Mouse (Mus musculus) right cerebral cortex, adult 2 months (tissue): Measurements from ENCODE around the gene Tmpo.
"Not testable (repeated sequence)": the region's sequence is repeated elsewhere in the genome, so short reads cannot be mapped to it uniquely, and the experiment has no call there.

Experiments
- DNase-seq, 2 experiments: peaks; one replicate each; pipeline ENCODE4 v3.0.0; 2021 to 2022; ENCODE audit warnings: low spot score in 2 of 2

Gene Tmpo

GRCm38 (mm10) chr10:91185721-91186120 lies 4.6 kb upstream of the Tmpo start:
- no peak for DNase-seq

GRCm38 (mm10) chr10:91184893-91185292 lies 3.8 kb upstream of the Tmpo start:
- DNase-seq, result not testable (repeated sequence)

DNA sequence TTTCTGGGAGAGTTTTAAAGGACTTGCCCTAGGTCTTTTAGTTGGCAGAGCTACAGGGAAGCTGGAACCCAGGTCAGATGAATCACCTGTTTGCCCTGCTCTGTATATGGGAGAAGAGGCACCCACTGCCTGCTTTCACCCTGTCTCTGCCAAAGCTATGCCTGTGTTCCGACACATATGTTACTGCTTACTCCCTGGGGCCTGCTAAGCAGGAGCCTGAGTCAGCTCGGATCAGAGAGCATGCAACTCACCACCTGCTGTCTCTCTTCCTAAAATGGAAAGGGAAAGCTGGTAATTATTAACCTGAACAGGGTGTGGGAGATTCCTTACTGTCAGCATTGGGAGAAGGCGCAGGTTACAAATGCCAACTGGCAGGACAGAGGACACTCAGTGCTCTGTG lies 2.2 kb upstream of the Tmpo start:
- DNase-seq, result peak in 1 of 2 experiments; percentile 26

GRCm38 (mm10) chr10:91182291-91182990 lies 1.3 kb upstream of the Tmpo start:
- peak in 1 of 2 experiments; percentile 53 for DNase-seq

DNA sequence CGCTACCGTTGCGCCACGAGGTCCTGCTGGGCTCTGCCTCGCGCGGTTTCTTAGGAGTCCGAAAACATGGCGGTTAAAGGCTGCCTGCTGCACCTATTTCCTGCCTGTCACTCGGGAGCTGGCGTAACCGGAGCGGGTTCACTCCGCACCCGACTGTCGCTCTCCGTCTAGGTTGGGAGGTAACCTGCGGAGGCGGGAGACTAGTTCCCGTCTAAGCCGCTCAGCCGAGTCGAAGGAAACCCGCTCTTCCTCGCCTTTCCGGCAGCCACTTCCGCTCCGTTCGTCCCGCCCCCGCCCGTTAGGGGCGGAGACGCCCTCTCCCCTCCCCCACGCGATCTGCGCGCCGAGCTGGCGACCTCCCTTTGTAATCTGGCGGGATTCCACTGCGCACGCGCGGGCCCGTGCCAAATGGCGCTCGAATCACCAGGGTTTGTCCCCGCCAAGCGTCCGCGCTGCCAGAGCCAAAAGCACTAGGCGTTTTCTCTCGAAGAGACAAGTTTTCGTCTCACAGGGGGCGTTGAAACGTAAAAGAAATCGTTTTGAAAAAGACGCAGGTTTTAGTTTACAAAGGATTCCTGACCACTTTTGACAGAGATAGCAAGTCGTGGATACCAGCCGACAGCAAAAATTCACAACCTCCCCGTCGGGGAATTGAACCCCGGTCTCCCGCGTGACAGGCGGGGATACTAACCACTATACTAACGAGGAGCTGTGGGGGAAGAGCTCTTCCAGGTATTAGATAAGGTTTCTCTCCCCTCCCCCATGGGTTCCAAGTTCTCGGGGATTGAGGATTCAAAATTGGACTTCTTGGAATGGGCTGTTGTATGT lies 560 bp upstream of the Tmpo start:
- peak; percentile 97 to 99 for DNase-seq

- no peak for DNase-seq
Observed at GRCm38 (mm10) chr10:91180301-91180700, 814 bp downstream of the Tmpo start.

GRCm38 (mm10) chr10:91179834-91180233 lies 1.3 kb downstream of the Tmpo start:
- DNase-seq, result no peak

DNA sequence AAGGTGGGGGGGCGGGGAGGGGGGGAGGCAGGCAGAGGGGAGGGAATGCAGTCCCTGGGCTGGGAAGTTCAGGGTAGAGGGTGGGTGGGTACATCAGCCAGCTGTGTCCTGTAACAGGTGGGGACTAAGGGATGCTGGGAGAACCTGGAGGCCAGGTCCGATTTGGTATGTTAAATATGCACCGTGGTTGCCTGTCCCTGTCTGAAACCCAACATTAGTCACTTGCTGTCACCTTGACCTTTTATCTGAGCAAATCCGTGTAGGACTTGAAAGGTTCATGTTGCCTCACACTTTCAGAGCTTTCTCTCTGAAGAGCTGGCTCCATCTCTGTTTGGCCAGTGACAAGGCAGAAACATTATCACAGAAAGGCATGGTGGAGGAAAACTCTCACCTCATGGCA lies 3.9 kb downstream of the Tmpo start:
- DNase-seq, result no peak

- DNase-seq, result no peak
Observed at GRCm38 (mm10) chr10:91172329-91173100, 8.6 kb downstream of the Tmpo start.

DNA sequence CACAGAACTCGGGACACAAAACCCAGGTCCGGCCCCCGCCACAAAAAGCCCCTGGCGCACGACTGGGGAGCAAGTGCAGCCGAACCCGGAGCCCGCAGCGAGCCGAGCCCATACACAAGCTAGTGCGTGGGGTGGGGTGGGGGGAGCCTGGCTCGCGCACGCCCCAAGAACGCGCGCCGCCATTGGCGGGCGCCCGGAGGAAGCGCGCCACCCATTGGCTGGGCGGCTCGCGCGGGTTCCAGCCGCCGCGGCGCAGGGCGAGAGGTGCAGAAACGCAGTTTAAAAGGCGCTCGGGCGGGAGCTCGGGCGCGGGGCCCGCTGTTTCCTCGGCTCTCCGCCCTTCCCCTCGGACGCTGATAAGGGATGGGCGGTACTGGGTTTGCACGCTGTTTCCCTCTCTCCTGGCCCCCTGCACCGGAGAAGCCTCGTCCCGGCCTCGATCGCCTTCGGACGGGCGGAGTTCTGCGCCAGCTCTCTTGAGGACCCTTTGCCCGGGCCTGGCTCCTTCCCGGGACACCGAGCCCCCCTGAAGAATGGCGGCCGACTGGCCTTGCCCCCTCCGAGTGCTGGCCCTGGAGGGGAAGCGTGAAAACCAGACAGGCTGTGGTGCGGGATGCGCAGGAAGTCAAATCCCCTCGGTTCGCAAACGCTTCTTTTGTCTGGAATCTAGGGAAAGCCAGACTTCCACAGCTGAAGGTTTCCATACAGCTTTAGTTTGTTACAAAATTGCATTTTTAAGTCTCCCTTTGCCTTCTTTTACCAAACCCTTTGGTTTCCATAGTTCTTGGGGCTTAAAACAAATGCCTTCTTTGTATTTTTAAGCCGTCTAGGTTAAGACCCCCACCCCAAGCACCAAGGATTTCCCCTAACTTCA lies 9.4 kb downstream of the Tmpo start:
- DNase-seq, result peak; percentile 88 to 95

DNA sequence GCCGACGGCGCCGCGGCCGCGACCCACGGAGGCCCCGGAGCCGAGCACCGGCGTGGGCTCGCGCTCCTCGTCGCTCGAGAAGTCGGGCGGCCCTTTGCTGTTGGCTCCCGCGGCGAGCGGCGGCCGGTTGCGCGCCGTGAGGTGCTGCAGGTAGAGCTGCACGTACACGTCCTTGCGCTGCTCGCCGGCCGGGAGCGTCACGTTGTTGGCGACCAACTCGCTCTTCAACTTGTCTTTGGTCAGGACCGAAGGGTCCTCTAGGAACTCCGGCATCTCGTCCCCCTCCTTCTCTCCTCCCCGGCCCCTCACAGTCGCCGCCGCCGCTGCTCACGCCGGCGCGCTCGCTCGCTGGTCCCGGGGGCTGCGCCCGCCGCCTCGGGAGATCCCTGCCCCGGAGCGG lies 10.1 kb downstream of the Tmpo start:
- DNase-seq, result no peak

- peak; percentile 84 to 85 for DNase-seq
Observed at GRCm38 (mm10) chr10:91170143-91170941, 10.8 kb downstream of the Tmpo start.

- DNase-seq, result no peak
Observed at GRCm38 (mm10) chr10:91169414-91170065, 11.6 kb downstream of the Tmpo start.

DNA sequence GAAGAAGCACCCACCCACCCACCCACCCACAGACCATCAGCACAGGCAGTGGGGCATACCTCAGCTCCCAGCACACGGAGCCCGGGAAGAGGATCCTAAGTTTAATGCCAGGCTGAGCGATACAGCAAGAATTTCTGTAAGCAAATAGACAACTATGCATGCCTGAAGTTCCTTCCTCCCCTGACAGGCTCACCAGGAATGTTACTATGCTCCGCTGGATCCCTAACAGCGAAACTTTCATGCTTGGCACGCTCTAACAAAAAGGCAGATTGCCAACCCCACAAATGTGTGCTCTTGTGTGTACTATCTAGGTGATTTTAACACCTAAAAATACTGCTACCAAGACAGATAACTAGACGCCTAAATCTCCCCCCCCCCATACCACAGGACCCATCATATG lies 13.8 kb downstream of the Tmpo start:
- DNase-seq, result no peak

- peak; percentile 61 to 67 for DNase-seq
Observed at GRCm38 (mm10) chr10:91166890-91167289, 14.2 kb downstream of the Tmpo start.

DNA sequence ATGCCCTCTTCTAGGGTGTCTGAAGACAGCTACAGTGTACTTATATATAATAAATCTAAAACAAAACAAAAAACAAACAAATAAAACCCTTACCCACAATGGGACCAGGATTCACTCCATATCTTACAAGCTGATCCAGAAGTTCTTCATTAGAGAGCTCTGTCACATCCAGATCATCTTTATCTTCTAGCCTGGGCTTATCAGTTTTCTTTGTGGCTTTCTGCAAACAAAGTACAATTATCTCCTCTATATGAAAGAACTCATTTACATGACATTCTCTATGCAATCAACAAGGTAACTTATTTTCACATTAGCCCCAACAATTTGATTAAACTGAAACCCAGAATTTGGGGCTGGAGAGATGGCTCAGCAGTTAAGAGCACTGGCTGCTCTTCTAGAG lies 15.3 kb downstream of the Tmpo start:
- DNase-seq, result no peak

DNA sequence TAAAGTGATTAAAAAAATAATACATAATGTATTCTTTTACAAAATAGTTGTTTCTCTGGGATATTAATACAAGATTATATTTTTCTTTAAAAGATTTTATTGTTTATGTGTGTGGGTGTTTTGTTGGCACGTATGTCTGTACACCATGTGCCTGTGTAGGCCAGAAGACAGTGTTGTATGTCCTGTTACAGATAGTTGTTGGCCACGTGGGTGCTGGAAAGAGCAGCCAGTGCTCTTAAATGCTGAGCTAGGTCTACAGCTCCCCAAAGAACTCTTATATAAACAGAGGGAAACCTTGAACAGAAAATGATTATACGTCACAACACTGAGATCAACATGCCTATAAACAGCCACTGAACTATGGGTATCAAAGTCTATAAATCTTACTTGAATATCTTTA lies 16.6 kb downstream of the Tmpo start:
- no peak for DNase-seq

- no peak for DNase-seq
Observed at GRCm38 (mm10) chr10:91162511-91163163, 18.5 kb downstream of the Tmpo start.

DNA sequence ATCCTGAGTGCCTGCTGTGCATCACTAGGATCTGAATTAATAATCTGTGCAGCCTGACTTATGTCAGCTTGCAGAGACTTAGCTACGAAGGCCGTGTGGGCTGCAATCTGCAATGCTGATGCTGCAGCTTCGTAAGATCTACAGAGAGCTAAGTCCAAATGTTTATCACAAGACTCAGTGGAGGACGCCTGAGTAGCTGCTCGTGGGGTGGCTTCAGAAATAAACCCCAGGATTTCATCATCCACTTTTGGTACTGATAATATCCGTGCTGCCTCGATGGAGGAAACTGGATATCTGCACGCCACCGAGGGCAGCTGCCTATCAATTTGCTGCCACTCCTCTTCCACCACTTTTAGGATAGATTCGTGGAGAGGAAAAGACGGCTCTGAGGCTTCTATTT lies 19.0 kb downstream of the Tmpo start:
- DNase-seq, result no peak

GRCm38 (mm10) chr10:91161006-91161405 lies 20.1 kb downstream of the Tmpo start:
- DNase-seq, result no peak
